Mouse (Mus musculus): ENCODE results near the gene Supt6. TPM values are rescaled to one million over a fixed set of nuclear protein-coding genes. Genes with fewer than 3 reads are reported as not detected.

Supt6 gene
- polyA plus RNA-seq, 1 experiment from 2014 or later, result 11.1 TPM

DNA sequence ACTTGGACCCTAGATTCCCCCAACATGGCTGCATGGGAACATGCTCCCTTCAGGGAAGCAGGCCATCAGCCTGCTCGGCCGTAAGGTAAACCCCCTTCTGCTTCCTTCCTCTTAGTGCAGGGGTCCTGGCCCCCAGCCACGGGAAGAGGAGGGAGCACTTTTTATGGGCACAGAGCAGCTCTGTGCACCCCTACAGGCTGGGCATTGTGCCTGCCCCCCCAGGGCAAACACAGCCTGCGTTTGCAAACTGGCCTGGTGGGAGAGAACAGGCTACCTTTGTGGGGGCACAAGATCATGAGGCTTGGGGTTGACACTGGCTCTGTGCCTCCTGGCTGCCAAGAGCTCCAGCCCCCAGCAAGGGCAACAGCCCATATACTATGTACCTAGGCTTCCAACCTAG lies 83.8 kb downstream of the Supt6 start:
- no peaks in the 10 kb centered on the region for H3K27me3 ChIP-seq (ENCODE audit: control insufficient read depth, insufficient read depth, low read length)
- WGBS, result 30% methylated on average over 4 of the region's 4 CpGs
- no peak overlapping the region for H3K4me3 ChIP-seq (ENCODE audit: low read depth, low read length)
- H3K9me3 ChIP-seq (ENCODE audit: control insufficient read depth, low read length), result no peaks in the 10 kb centered on the region
- no peak for TF ChIP-seq CTCF (IDR thresholded peaks at IDR 0.05; ENCODE audit: low read depth)
- no peak for TF ChIP-seq EP300 (optimal IDR thresholded peaks at IDR 0.05)
- H3K36me3 ChIP-seq (ENCODE audit: control insufficient read depth, insufficient read depth, low read length), result peaks cover 18% of the 10 kb centered on the region
- peak overlapping the region; percentile 9; the same call in 1 of the 2 replicates for H3K27ac ChIP-seq (replicated peaks)
- H3K4me1 ChIP-seq (replicated peaks; ENCODE audit: control insufficient read depth, insufficient read depth), result peaks cover 8% of the 10 kb centered on the region
- DNase-seq (ENCODE audit: low spot score), result peak; percentile 22
- H3K9ac ChIP-seq (ENCODE audit: low read length), result no peak overlapping the region
- no peak overlapping the region for H3K4me2 ChIP-seq (replicated peaks; ENCODE audit: low read depth)
- ATAC-seq (ENCODE audit: low FRiP score, low TSS enrichment), result no peak

- peaks cover 22% of the 10 kb centered on the region for H3K36me3 ChIP-seq (ENCODE audit: control insufficient read depth, insufficient read depth, low read length)
- H3K27ac ChIP-seq (replicated peaks), result no peak overlapping the region
- no peaks in the 10 kb centered on the region for H3K9me3 ChIP-seq (ENCODE audit: control insufficient read depth, low read length)
- H3K9ac ChIP-seq (ENCODE audit: low read length), result no peak overlapping the region
- no peak overlapping the region for H3K4me3 ChIP-seq (ENCODE audit: low read depth, low read length)
- no peak for ATAC-seq (ENCODE audit: low FRiP score, low TSS enrichment)
- no peaks in the 10 kb centered on the region for H3K27me3 ChIP-seq (ENCODE audit: control insufficient read depth, insufficient read depth, low read length)
- no peak for DNase-seq (ENCODE audit: low spot score)
- peaks cover 8% of the 10 kb centered on the region for H3K4me1 ChIP-seq (replicated peaks; ENCODE audit: control insufficient read depth, insufficient read depth)
- WGBS, result 86% methylated on average over 14 of the region's 14 CpGs
- no peak overlapping the region for H3K4me2 ChIP-seq (replicated peaks; ENCODE audit: low read depth)
- no peak for TF ChIP-seq EP300 (optimal IDR thresholded peaks at IDR 0.05)
Observed at GRCm38 (mm10) chr11:78161169-78161568, 84.6 kb downstream of the Supt6 start.

DNA sequence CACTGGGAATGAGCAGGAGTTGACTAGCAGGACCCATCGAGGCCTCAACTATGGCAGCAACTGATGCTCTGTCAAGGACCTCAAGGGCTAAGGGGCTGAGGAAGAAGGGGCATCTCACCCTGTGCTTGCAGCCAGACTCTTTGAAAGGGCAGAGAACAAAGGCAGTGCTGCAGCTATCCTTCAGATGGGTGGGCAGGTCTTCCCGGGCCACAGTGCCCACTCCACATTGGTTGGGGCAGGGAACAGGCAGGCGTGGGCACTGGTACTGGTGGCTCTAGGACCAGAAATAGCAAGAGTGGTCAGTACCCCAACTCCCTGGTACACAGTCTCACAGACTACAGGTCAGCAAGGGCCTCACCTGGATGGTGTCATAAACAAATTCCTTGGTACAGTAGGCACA lies 85.1 kb downstream of the Supt6 start:
- Histone ChIP-seq H3K27me3 (ENCODE audit: control insufficient read depth, insufficient read depth, low read length) (no peaks in the 10 kb centered on the region), H3K4me2 (replicated peaks; ENCODE audit: low read depth) (no peak overlapping the region), H3K4me3 (ENCODE audit: low read depth, low read length) (no peak overlapping the region), H3K9ac (ENCODE audit: low read length) (no peak overlapping the region), H3K36me3 (ENCODE audit: control insufficient read depth, insufficient read depth, low read length) (peaks cover 22% of the 10 kb centered on the region), H3K9me3 (ENCODE audit: control insufficient read depth, low read length) (no peaks in the 10 kb centered on the region), H3K4me1 (replicated peaks; ENCODE audit: control insufficient read depth, insufficient read depth) (peaks cover 8% of the 10 kb centered on the region), H3K27ac (replicated peaks) (no peak overlapping the region)
- DNase-seq (ENCODE audit: low spot score), result no peak
- no peak for ATAC-seq (ENCODE audit: low FRiP score, low TSS enrichment)
- 82% methylated on average over 3 of the region's 3 CpGs for WGBS
- TF ChIP-seq EP300 (optimal IDR thresholded peaks at IDR 0.05), result no peak
- TF ChIP-seq CTCF (IDR thresholded peaks at IDR 0.05; ENCODE audit: low read depth), result no peak

DNA sequence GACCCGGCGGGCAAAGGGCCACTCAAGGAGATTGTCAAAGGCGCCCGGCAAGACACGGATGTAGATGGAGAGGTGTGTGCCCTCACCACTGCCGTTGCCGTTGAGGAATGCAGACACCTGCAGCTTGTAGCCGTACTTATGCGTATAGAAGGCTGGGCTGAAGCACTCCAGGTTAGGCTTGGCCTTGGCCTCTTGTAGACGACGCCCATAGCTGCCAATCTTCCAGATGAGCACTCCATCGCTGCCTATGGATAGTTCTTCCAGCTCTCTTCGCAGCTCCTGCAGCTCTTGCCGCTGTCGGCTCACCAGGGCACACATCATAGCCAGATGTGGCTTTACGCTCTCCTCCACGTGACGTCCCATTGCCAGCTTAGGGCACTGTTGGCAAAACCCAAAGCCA lies 85.6 kb downstream of the Supt6 start:
- no peaks in the 10 kb centered on the region for H3K27me3 ChIP-seq (ENCODE audit: control insufficient read depth, insufficient read depth, low read length)
- ATAC-seq (ENCODE audit: low FRiP score, low TSS enrichment) (no peak), DNase-seq (ENCODE audit: low spot score) (peak; percentile 14)
- H3K27ac ChIP-seq (replicated peaks), result no peak overlapping the region
- peaks cover 22% of the 10 kb centered on the region for H3K36me3 ChIP-seq (ENCODE audit: control insufficient read depth, insufficient read depth, low read length)
- 80% methylated on average over 18 of the region's 18 CpGs for WGBS
- H3K9ac ChIP-seq (ENCODE audit: low read length), result no peak overlapping the region
- H3K4me3 ChIP-seq (ENCODE audit: low read depth, low read length), result no peak overlapping the region
- no peak for TF ChIP-seq CTCF (IDR thresholded peaks at IDR 0.05; ENCODE audit: low read depth)
- TF ChIP-seq EP300 (optimal IDR thresholded peaks at IDR 0.05), result no peak
- no peaks in the 10 kb centered on the region for H3K9me3 ChIP-seq (ENCODE audit: control insufficient read depth, low read length)
- no peak overlapping the region for H3K4me2 ChIP-seq (replicated peaks; ENCODE audit: low read depth)
- H3K4me1 ChIP-seq (replicated peaks; ENCODE audit: control insufficient read depth, insufficient read depth), result peaks cover 8% of the 10 kb centered on the region

- Histone ChIP-seq H3K4me1 (replicated peaks; ENCODE audit: control insufficient read depth, insufficient read depth) (peaks cover 8% of the 10 kb centered on the region), H3K27me3 (ENCODE audit: control insufficient read depth, insufficient read depth, low read length) (no peaks in the 10 kb centered on the region), H3K4me3 (ENCODE audit: low read depth, low read length) (no peak overlapping the region), H3K9me3 (ENCODE audit: control insufficient read depth, low read length) (no peaks in the 10 kb centered on the region), H3K9ac (ENCODE audit: low read length) (no peak overlapping the region), H3K4me2 (replicated peaks; ENCODE audit: low read depth) (no peak overlapping the region), H3K36me3 (ENCODE audit: control insufficient read depth, insufficient read depth, low read length) (peaks cover 27% of the 10 kb centered on the region), H3K27ac (replicated peaks) (no peak overlapping the region)
- DNase-seq (ENCODE audit: low spot score) (peak; percentile 14), ATAC-seq (ENCODE audit: low FRiP score, low TSS enrichment) (no peak)
- 64% methylated on average over 7 of the region's 7 CpGs for WGBS
- TF ChIP-seq CTCF (IDR thresholded peaks at IDR 0.05; ENCODE audit: low read depth) (no peak), EP300 (optimal IDR thresholded peaks at IDR 0.05) (no peak)
Observed at GRCm38 (mm10) chr11:78159557-78159956, 86.2 kb downstream of the Supt6 start.

GRCm38 (mm10) chr11:78159096-78159495 lies 86.7 kb downstream of the Supt6 start:
- no peak overlapping the region for H3K27ac ChIP-seq (replicated peaks)
- TF ChIP-seq CTCF (IDR thresholded peaks at IDR 0.05; ENCODE audit: low read depth) (peak; percentile 99), EP300 (optimal IDR thresholded peaks at IDR 0.05) (no peak)
- no peak overlapping the region for H3K4me3 ChIP-seq (ENCODE audit: low read depth, low read length)
- no peaks in the 10 kb centered on the region for H3K9me3 ChIP-seq (ENCODE audit: control insufficient read depth, low read length)
- no peak overlapping the region for H3K4me2 ChIP-seq (replicated peaks; ENCODE audit: low read depth)
- ATAC-seq (ENCODE audit: low FRiP score, low TSS enrichment) (peak; percentile 63), DNase-seq (ENCODE audit: low spot score) (peak; percentile 84)
- peaks cover 28% of the 10 kb centered on the region for H3K36me3 ChIP-seq (ENCODE audit: control insufficient read depth, insufficient read depth, low read length)
- peaks cover 8% of the 10 kb centered on the region for H3K4me1 ChIP-seq (replicated peaks; ENCODE audit: control insufficient read depth, insufficient read depth)
- 13% methylated on average over 2 of the region's 2 CpGs for WGBS
- no peaks in the 10 kb centered on the region for H3K27me3 ChIP-seq (ENCODE audit: control insufficient read depth, insufficient read depth, low read length)
- no peak overlapping the region for H3K9ac ChIP-seq (ENCODE audit: low read length)

Small RNA genes lying within 50 kb of the gene (microRNA-seq; reads per million reads assigned to microRNA genes)
- gene Mir7653, result not detected

Other genes starting within 250 kb of the Supt6 start
- gene Dhrs13, start 213.7 kb downstream of the Supt6 start, polyA plus RNA-seq (2015; fragmentation: Nextera tagmentation; extraction: Ambion mirVana), result 7.3 and 7.9 TPM in 2 replicates
- 30.9 and 31.5 TPM in 2 replicates for gene Flot2, start 208.1 kb downstream of the Supt6 start, polyA plus RNA-seq (2015; fragmentation: Nextera tagmentation; extraction: Ambion mirVana)
- 12.8 and 15.0 TPM in 2 replicates for gene Eral1, start 165.6 kb downstream of the Supt6 start, polyA plus RNA-seq (2015; fragmentation: Nextera tagmentation; extraction: Ambion mirVana)
- 5.1 and 5.6 TPM in 2 replicates for gene Fam222b, start 151.3 kb downstream of the Supt6 start, polyA plus RNA-seq (2015; fragmentation: Nextera tagmentation; extraction: Ambion mirVana)
- gene Traf4, start 80.4 kb downstream of the Supt6 start, polyA plus RNA-seq (2015; fragmentation: Nextera tagmentation; extraction: Ambion mirVana), result 22.4 and 26.9 TPM in 2 replicates
- 6.4 and 7.4 TPM in 2 replicates for gene Nek8, start 69.3 kb downstream of the Supt6 start, polyA plus RNA-seq (2015; fragmentation: Nextera tagmentation; extraction: Ambion mirVana)
- gene Tlcd1, start 69.3 kb downstream of the Supt6 start, polyA plus RNA-seq (2015; fragmentation: Nextera tagmentation; extraction: Ambion mirVana), result 41.3 and 45.6 TPM in 2 replicates
- gene Rpl23a, start 62.4 kb downstream of the Supt6 start, polyA plus RNA-seq (2015; fragmentation: Nextera tagmentation; extraction: Ambion mirVana), result 1,145 and 1,168 TPM in 2 replicates
- gene Rab34, start 57.6 kb downstream of the Supt6 start, polyA plus RNA-seq (2015; fragmentation: Nextera tagmentation; extraction: Ambion mirVana), result 59.0 and 61.4 TPM in 2 replicates
- gene Proca1, start 52.6 kb downstream of the Supt6 start, polyA plus RNA-seq (2015; fragmentation: Nextera tagmentation; extraction: Ambion mirVana), result 0.98 and 1.0 TPM in 2 replicates
- gene Sdf2, start 241 bp downstream of the Supt6 start, polyA plus RNA-seq (2015; fragmentation: Nextera tagmentation; extraction: Ambion mirVana), result 103 and 106 TPM in 2 replicates
- 54.4 and 74.9 TPM in 2 replicates for gene 2610507B11Rik, start 15.8 kb upstream of the Supt6 start, polyA plus RNA-seq (2015; fragmentation: Nextera tagmentation; extraction: Ambion mirVana)
- not detected in 2 replicates for gene BC030499, start 44.9 kb upstream of the Supt6 start, polyA plus RNA-seq (2015; fragmentation: Nextera tagmentation; extraction: Ambion mirVana)
- gene Spag5, start 55.5 kb upstream of the Supt6 start, polyA plus RNA-seq (2015; fragmentation: Nextera tagmentation; extraction: Ambion mirVana), result 4.4 and 5.7 TPM in 2 replicates
- 15.0 and 17.1 TPM in 2 replicates for gene Aldoc, start 77.0 kb upstream of the Supt6 start, polyA plus RNA-seq (2015; fragmentation: Nextera tagmentation; extraction: Ambion mirVana)
- gene Pigs, start 82.4 kb upstream of the Supt6 start, polyA plus RNA-seq (2015; fragmentation: Nextera tagmentation; extraction: Ambion mirVana), result 36.2 and 38.7 TPM in 2 replicates
- 26.5 and 27.9 TPM in 2 replicates for gene Unc119, start 97.5 kb upstream of the Supt6 start, polyA plus RNA-seq (2015; fragmentation: Nextera tagmentation; extraction: Ambion mirVana)
- gene Foxn1, start 140.6 kb upstream of the Supt6 start, polyA plus RNA-seq (2015; fragmentation: Nextera tagmentation; extraction: Ambion mirVana), result 1.9 and 2.6 TPM in 2 replicates
- 0.23 and 0.39 TPM in 2 replicates for gene Slc13a2, start 176.2 kb upstream of the Supt6 start, polyA plus RNA-seq (2015; fragmentation: Nextera tagmentation; extraction: Ambion mirVana)
- 16.4 and 16.9 TPM in 2 replicates for gene Slc46a1, start 219.7 kb upstream of the Supt6 start, polyA plus RNA-seq (2015; fragmentation: Nextera tagmentation; extraction: Ambion mirVana)